Mouse (Mus musculus) midbrain, embryonic 12.5 days (tissue): ENCODE measurements around the gene Uba7. TPM values are rescaled to one million over a fixed set of nuclear protein-coding genes. Genes with fewer than 3 reads are reported as not detected.

Source experiments
- polyA plus RNA-seq: library from polyadenylated mRNA; unstranded; fragments of >200 nt; fragmentation: Nextera tagmentation; extraction: Ambion mirVana; gene quantifications from 2 replicates; pipeline ENCODE4 v1.2.1, GENCODE M21; 2016

Gene Uba7
- polyA plus RNA-seq, 1 experiment from 2014 or later = 8.1 TPM

Other genes with a start within 250 kb of the Uba7 start
- gene Rbm5, start 204.5 kb upstream of the Uba7 start, polyA plus RNA-seq = 266 and 271 TPM in 2 replicates
- gene Rbm6, start 102.3 kb upstream of the Uba7 start, polyA plus RNA-seq = 135 and 153 TPM in 2 replicates
- 16.5 and 19.2 TPM in 2 replicates for gene Mon1a, start 87.4 kb upstream of the Uba7 start, polyA plus RNA-seq
- gene Mst1r, start 68.6 kb upstream of the Uba7 start, polyA plus RNA-seq = 1.5 and 2.3 TPM in 2 replicates
- not detected in 2 replicates for gene Actl11, start 47.0 kb upstream of the Uba7 start, polyA plus RNA-seq
- gene Camkv, start 39.8 kb upstream of the Uba7 start, polyA plus RNA-seq = 12.6 and 12.8 TPM in 2 replicates
- 22.7 and 23.3 TPM in 2 replicates for gene Traip, start 25.4 kb upstream of the Uba7 start, polyA plus RNA-seq
- 1.8 and 2.2 TPM in 2 replicates for gene Gm20661, start 7.6 kb downstream of the Uba7 start, polyA plus RNA-seq
- gene Inka1, start 10.4 kb downstream of the Uba7 start, polyA plus RNA-seq = 16.1 and 24.6 TPM in 2 replicates
- gene Cdhr4, start 17.0 kb downstream of the Uba7 start, polyA plus RNA-seq = 2.6 TPM in 2 replicates
- gene Gm20662, start 20.8 kb downstream of the Uba7 start, polyA plus RNA-seq = 0.98 TPM in 2 replicates
- 94.2 and 100 TPM in 2 replicates for gene Ip6k1, start 27.0 kb downstream of the Uba7 start, polyA plus RNA-seq
- gene Gmppb, start 73.7 kb downstream of the Uba7 start, polyA plus RNA-seq = 17.3 and 18.2 TPM in 2 replicates
- gene Amigo3, start 77.7 kb downstream of the Uba7 start, polyA plus RNA-seq = 3.2 and 4.6 TPM in 2 replicates
- 0.14 TPM in 1 of 2 replicates, not detected in the other for gene Mst1, start 104.9 kb downstream of the Uba7 start, polyA plus RNA-seq
- gene Rnf123, start 107.8 kb downstream of the Uba7 start, polyA plus RNA-seq = 41.2 and 43.4 TPM in 2 replicates
- 63.2 and 70.2 TPM in 2 replicates for gene Apeh, start 119.1 kb downstream of the Uba7 start, polyA plus RNA-seq
- 4.4 and 5.0 TPM in 2 replicates for gene Bsn, start 214.9 kb downstream of the Uba7 start, polyA plus RNA-seq